Mouse (Mus musculus) adrenal gland, postnatal 14 days (tissue): Measurements from ENCODE around the gene Hs3st3b1. TPM values are rescaled to one million over a fixed set of nuclear protein-coding genes. Genes with fewer than 3 reads are reported as not detected.
A peak's percentile ranks its signal among the peaks of the same experiment; 100 is the strongest.

Experiments
- DNase-seq: peaks from one replicate; pipeline ENCODE4 v3.0.0; 2021; ENCODE audit warnings: mixed read lengths
- total RNA-seq: library from RNA; stranded (reverse); gene quantifications from 2 replicates; pipeline ENCODE4 v1.2.3, GENCODE M21; 2021

The Hs3st3b1 gene
- total RNA-seq, 1 experiment from 2014 or later: 7.4 TPM

DNA sequence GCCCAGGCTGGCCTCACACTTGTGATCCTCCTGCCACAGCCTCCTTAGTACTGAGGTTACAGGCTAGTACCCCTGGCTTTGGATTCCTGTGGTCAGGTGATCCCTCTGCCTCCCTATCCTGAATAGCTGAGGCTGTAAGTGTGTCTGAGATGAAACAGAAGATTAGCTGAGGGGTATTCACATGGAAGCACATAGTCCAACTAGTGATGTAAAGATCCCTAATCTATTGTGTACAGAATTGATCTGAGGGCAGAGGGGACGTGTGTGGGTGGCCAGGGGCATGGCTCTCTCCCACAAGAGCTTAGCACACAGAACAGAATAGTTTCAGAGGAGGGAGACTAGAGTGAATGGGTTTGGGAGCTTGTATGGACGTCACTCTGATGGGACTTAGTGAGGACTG lies 41.8 kb downstream of the Hs3st3b1 start:
- DNase-seq: no peak

DNA sequence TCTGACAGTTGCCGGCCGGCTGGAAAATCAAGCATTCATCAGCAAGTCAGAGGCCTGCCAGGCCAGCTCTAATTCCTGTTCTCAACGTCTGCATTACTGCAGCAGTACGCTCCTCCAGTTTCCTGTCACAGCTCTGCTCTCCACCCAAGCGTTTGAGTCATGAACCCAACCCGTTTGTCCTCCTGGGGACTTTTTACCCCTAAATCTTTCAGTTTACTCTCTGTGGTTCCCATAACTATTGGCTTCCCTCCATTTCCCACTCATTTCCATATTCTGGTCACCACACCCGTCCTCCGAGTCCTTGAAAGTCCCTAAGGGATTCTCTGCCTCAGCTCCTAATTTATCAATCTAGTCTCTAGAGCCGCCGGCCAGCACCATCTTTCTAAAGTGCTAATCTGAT lies 42.8 kb downstream of the Hs3st3b1 start:
- DNase-seq: no peak

DNA sequence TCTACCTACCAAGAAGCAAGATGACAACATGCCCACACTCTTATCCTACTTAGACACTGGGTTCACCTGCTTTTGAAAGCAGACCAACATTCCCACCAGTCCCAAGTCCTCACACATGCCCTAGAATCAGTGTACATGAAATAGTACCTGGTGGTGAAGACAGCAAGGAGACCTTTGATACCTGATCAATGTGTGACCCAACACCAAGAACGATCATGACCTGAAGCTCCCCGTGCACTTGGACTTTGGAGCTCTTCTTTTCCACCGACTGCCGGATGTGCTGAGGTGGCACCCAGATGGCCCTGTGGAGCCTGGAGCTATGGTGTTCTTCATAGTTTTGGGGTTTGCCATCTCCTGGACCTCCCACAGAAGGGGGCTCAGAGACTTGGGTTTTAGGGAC lies 43.5 kb downstream of the Hs3st3b1 start:
- DNase-seq: no peak

DNA sequence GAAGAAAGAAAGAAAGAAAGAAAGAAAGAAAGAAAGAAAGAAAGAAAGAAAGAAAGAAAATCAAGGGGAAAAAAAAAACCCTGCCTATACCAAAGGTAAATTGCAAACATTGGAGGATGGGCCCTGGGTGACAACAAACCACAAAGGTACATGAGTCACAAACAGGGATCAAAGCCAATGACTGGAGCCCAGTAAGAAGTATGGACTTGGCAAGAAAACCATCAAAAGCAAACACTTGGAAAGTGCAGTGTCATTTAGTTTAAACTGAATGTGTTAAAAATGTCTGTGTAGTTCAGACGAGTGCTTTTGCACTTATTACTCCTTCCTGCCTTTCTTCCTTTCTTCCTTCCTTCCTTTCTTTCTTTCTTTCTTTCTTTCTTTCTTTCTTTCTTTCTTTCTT lies 59.3 kb downstream of the Hs3st3b1 start:
- DNase-seq: no peak

DNA sequence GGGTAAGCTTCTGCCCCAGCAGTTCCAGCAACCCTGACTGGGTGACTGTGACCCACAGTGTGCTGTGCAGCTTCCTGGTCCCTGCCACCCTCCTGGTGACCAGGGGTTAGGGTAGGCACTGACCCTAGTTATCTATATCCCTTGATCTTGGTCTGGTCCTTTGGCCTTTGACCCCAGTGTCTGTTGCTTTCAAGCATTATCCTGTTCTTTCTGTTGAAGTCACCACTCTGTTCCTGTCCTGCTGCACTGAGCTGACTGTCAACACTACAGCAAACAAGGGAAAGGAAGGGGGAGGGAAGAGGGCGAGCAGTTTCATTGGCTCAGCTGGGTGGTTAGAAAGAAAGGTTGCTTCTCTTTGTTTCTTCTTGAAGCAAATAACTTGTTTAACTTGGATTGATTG lies 60.1 kb downstream of the Hs3st3b1 start:
- DNase-seq: no peak

DNA sequence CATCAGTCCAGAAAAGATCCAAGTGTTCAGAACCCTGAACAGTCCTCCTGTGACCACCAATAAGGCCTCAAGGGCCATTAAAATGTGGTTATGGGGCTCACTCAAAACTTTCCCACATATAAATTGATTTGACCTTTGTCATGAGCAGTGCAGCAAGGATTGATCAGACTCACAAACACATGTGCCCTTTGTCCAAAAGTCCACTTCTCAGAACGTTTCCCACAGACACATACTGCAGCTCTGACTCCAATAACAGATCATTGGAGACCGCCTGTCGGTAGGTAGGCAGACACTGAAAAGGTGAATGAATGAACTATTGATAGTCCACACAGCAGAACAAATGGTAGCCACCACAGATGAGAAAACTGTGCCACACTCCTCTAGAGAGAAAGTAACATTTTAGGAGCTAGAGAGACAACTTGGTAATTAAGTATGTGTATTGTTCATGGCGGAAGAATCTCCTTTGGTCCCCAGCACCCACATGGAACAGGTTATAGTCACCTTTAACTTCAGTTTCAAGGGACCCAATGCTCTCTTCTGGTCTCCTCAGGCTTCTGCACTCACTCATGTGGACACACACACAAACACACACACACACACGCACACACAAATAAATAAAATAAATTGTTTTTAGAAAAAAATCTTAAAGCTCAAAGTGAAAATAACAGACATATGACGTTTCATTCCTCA lies 70.9 kb downstream of the Hs3st3b1 start:
- no peak for DNase-seq

DNA sequence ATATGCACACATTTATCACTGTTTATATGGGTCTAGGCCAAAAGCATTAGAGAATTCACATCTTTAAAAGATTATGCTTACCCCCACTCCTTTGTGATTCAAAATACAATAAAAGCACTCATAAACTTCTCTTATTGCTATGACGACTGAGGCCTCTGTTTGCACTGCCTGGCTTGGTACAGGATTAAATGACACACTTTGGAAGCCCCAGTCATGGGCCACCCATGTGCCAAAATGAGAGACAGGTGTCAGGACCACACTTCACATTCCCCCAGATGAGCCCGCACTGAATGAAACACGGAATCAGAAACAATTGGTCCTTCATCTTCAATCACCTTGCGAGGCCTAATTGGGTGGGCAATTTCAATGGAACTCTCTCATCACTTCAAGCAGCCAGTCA lies 71.8 kb downstream of the Hs3st3b1 start:
- no peak for DNase-seq

DNA sequence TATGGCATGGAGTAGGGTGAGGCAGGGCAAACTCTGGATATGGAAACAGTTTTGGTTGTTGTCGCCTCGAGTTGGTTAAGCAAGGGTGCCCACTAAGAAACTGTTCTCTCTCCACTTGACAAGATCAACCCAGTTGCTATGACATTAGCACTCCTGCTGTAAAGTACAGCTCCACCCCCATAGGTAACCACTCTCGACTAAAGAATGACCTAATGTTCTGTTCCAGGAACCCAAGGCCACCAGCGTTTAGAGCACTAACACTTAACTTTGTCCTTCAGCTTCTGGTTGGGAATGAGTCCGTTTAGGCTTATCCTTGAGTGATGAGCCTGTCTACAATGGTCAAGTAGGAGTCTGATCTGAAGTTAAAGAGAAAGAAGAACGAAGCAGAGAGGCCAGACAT lies 76.7 kb downstream of the Hs3st3b1 start:
- no peak for DNase-seq

DNA sequence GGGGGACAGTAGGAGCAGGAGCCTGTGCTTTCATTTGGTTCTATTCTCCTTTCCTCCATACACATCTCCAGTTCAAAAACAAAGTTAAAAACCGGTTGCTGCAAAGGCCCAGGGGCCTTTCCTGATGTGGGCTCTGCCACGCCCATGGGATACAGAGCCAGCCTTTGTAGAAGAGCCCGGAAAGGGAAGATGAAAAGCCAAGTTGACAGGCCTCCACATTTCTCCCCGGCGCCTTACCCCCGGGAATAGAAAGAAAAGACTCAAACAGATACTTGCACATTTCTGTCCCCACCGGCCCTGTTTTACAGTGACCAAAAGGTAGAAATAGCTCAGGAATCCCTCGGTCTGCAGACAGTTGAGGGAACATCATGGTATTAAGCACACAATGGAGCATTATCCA lies 77.4 kb downstream of the Hs3st3b1 start:
- DNase-seq: no peak

DNA sequence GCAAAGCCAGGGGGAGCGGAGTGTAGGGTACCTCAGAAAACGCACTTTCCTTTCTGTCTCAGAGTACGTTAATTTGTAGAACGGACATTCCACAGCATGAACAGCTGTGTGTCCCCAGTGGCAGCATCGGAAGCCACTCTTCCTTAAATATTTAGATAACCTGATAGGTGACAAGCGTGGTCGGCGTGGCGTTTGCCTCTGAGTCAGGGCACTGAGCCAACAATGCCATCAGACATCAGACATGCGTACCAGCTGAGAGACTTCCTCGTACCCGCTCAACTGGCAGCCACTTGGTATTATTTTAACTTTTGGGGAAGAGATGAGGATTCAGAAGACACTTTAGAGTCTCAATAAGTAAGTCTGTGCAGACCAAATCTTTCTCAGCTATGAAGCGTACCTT lies 84.6 kb downstream of the Hs3st3b1 start:
- peak; percentile 14 for DNase-seq

Other genes starting within 250 kb of the Hs3st3b1 start
- gene Cox10, start 157.2 kb upstream of the Hs3st3b1 start, total RNA-seq: 33.2 and 41.6 TPM in 2 replicates